Mouse (Mus musculus): ENCODE measurements around the gene Hinfp.

- TF ChIP-seq GATA1 (IDR thresholded peaks at IDR 0.05; ENCODE audit: low read length) (no peak), TAL1 (IDR thresholded peaks at IDR 0.05; ENCODE audit: low read length) (no peak)
Observed at GRCm38 (mm10) chr9:44306532-44306931, 1.1 kb upstream of the Hinfp start.
